Mouse (Mus musculus) kidney, postnatal 4 days (tissue): ENCODE measurements around the gene 5530401A14Rik.
A peak's percentile ranks its signal among the peaks of the same experiment; 100 is the strongest.

Experiments
- DNase-seq, 2 experiments: peaks; one replicate each; pipeline ENCODE4 v3.0.0; 2021; ENCODE audit warnings: mixed read lengths in 2 of 2

5530401A14Rik gene

DNA sequence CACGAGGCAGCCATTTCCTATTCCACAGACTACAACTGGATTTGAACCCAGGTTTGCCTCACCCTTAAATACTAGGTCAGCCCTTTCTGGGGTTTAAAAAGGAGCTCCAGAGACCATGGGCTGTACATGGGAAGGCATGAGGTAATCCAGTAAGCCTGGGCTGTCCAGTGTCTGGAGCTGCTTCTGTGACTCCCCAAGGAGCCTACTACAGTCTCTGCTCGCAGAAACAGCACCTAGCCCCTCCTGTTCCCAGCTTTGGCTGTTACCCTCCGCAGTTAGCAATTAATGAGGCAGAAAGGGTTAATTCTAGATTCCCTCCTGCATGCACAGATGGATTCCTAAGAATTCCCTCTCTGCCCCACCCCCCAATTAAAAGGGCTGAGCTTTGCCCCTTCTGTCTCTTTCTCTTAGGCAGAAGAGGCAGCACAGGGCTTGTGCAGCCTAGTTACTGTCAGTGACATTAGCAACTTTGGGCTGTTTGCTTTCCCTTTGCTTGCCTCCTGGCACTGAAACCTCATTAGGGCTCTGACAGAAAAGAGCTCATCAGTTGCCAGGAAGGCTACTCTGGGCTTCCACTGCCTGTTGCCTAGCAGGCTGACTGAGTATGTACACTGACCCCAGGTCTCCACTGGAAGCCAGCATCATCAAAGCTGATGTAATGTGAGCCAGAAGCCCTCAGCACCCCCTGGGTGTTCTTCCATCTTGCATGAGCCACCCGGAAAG lies at the start of gene 5530401A14Rik:
TSS of gene 5530401A14Rik (plus strand) at position 424 of the 723 bp plus-strand sequence.
- peak in 1 of 2 experiments; percentile 28 for DNase-seq

DNA sequence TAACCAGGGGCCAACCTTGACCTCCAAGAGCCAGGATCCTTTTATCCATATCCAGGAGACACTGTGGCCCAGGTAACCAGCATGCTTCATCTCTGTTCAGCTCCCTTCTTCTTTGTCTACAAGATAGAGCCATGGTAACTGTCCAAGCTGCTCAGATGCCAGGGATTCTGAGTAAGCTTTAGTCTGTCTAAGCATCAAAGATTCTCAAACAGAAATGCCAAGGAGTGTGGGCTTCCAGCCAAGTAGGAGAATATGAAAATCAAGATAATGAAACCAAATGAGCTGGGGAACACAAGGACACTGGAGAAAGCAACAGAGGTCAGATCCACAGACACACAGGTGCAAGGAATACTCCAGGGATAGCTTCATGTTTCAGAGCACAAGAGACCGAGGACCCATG lies 45.7 kb upstream of the 5530401A14Rik start:
- no peak for DNase-seq

DNA sequence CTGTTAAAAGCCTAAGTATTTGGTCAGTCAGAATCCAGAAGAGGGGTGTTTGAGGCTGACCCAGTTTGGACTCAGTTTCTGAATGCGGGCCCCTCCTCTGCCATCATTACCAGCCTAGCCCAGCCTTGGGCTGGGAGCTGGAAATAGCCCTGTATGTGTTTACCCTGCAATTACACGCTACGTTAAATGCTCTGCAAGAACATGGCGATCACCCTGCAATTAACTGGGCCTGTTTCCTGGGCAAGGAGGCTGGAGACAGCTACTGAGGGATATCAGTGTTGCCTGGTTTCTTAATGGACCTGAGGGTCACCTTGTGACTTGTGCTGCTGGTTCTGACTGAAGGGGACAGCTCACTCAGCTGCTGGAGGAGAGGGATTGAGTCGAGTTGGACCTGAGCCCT lies 43.9 kb upstream of the 5530401A14Rik start:
- DNase-seq = no peak

DNA sequence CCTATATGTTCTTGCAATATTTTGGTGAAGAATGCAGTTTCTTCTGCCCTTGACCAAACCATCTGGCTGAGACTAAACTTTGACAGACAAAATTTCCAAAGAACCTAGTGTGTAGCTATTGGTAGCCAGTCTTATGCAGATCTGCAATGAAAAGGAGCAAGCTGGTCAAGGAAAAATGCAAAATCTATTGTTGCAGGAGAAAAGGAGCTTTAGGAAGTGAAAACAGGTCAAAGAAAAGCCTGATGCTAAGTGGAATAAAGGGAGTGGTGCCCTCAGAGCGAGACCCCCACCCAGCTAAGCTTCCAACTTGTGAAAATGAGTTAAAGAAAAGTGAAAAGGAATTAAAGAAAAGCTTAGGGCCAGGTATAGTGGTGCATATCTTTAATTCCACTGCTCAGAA lies 28.1 kb upstream of the 5530401A14Rik start:
- no peak for DNase-seq

DNA sequence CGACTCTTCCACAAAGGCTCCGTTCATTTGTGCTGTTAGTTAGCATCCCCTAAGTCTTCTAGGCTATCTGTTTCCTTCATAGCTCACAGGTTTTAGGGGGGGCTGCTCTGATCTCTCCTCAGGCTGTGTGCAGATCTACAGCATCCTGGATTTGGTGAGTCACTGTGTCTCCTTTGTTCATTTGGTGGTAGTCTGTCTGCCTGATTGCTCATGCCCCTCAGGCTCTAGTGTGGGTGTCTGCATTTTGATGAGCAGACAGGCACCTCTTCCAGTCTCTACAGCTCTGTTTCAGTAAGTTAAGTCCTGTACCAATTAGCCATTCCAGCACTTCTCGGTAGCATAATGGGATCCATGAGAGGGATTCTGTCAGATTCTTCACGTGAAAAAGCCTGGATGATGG lies 22.0 kb upstream of the 5530401A14Rik start:
- DNase-seq = no peak

DNA sequence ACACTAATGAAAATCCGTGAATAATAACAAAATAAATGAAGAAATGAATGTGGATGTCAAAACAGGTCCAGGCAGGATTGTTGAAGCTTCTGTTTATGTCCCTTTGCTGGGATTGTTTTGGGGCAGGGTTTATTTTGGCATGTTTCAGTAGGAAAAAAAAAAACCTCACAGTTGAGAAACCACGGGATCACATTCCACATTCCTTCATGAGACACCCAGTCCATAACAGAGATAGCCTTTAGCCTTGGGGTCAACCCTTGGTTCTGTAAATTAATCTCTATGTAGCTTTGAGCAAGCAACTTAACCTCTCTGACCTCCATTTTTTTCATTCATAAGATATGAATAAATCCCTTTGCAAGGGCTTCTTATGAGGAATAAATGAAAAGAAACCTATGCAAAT lies 19.5 kb upstream of the 5530401A14Rik start:
- DNase-seq = no peak

DNA sequence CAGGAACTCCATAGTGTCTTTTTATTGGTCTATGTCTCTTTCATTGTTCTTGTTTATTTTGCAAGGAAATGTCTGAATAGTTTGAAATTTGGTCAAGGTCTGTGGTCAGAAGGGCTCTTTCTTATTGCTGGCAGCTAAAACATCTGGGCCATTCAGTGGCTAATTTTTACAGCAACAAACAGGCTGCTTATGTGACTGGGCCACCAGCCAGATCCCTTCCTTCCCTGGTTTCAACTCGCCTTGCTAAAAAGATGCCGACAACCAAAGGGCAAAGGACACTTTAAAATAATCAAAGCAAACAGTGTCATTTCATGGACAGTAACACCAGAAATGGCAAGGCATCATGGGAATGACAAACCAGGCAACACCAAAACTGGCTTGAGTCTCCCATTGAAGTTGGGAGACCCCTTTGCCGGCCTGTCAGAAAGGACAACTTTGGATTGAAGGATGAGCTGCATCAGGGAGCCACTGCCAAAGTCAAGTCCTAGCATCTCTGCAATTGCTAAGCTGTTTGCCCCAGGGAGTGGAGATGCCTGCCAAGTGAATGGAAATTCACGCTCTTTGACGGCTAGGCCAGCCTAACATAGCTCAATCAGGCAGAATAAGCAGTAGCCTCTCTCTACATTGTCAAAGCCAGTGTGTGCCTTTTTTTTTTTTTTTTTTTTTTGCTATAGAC lies 15.3 kb upstream of the 5530401A14Rik start:
- peak; percentile 17 to 26 for DNase-seq

DNA sequence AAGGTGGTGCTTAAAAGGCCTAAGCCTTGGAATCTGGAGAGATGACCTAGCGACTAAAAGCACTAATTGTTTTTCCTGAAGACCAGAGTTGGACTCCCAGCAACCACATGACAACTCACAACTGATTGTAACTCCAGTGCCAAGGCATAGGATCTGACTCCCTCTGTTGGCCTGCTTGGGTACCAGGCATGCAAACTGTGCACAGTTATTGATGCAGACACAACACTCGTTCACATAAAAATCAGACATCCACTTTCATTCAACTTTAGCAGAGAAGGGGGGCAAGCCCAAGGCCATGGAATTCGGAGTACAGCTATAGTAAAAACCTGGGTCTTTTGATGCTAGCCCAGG lies 14.8 kb upstream of the 5530401A14Rik start:
- DNase-seq = no peak

DNA sequence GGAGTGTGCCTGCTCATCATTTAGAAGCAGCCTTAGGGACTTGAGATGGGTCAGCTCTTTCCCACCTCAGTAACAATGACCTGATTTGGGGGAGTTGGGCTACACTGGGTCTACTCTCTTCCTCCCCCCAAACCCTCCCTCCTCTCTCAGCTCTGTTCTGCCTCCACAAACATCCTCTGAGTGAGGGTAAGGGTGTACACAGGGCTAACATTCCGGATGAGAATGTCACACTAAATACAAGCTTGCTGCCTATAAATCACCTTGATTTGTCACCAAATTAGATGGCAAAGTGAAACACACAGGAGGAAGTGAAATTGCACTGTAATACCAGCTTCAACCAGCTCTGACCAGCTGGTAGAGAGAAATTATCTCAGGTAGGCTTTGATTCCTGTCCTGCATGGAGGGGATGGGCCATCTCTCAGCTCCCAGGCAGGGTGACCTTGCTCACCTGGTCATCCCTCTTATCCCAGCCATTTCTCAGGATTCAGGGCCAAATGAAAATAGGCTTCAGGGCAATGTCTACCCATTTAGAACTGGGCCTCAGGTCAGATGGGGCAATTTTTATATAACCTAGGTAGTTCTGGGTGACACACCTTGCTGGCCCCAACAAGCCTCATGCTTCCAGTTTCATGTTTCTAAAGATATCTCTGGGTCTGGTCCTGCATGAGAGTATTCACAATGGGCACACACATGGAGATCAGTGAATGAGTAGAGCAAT lies 12.5 kb upstream of the 5530401A14Rik start:
- no peak for DNase-seq

DNA sequence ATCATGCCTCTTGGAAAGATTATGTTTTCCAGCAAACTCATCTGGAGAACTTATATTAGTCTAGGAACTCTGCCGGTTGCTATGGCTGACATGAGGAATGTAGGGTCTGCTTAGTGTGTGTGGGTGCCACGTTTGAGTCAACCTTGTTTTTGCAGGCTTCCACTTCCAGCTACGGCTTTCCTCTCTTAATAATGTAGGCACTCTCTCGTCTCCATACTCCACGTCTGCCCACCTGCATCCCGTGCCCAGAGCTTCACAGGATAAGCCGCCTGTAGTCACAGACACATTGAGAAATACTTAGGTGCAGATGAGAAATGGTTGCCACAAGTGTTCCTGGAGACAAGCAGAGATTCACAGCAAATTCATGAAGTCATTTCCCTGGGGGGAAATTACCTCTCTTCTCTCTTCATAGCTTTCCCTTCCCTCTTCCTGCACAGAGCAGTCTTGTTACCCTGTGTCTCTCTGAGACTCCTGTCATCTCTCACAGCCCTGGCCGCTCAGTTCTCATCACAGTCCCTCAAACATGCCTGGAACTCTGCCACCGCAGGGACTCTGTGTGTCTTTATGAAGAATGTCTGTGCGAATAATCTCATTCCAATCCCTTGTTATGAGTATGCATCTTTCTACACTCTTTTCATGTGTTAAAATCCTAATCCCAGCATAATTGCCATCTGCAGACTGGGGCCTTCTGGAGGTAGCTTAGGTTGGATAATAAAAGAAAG lies 5.3 kb downstream of the 5530401A14Rik start:
- DNase-seq = no peak

DNA sequence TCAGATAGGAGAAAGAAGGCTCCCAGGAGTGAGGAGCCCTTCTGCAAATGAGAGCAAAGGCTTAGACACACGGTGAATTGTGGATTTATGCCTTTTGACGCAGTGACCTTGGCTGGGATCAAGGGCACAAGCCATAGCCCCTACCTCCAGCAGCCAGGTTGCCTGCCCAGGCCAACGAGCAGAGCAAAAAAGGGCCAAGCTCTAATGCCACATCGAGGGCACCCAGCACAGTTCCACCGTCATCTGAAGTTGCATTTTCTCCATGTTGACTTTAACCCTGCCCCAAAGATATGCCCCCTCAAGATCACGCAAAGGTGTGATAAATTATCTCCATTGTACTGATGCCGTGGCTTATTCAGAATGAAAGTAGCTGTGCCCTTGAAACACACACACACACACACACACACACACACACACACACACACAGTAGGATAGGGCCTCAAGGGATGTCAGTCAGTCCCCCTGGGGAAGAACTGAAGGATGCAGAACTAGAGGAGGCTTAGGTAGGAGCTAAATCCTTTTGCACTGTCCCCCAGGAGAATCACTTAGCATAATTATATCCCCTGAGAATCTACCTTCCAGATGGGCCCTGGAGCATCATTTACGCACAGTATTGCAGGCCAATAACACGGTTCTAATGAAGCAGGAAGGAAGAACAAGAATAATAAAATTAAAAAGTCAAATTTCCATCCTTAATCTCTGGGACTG lies 11.2 kb downstream of the 5530401A14Rik start:
- DNase-seq = no peak

DNA sequence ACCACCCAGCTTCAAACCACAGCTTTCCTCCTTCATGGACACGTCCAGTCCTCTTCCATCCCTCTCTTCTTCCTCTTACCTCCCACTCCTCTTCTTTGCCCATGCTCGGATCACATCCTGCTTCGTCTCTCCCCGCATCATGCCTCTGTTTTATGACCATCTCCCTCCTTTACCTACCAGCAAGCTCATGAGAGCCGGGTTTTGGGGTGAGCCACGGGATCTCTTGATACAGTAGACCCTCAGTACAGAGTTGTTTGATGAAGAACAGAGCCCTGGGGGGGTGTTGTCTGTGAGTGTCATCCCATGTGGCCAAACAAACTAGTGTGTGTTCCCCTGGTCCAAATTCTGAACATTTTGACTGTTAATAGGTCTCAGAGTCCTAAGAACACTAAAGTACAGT lies 36.0 kb downstream of the 5530401A14Rik start:
- no peak for DNase-seq

DNA sequence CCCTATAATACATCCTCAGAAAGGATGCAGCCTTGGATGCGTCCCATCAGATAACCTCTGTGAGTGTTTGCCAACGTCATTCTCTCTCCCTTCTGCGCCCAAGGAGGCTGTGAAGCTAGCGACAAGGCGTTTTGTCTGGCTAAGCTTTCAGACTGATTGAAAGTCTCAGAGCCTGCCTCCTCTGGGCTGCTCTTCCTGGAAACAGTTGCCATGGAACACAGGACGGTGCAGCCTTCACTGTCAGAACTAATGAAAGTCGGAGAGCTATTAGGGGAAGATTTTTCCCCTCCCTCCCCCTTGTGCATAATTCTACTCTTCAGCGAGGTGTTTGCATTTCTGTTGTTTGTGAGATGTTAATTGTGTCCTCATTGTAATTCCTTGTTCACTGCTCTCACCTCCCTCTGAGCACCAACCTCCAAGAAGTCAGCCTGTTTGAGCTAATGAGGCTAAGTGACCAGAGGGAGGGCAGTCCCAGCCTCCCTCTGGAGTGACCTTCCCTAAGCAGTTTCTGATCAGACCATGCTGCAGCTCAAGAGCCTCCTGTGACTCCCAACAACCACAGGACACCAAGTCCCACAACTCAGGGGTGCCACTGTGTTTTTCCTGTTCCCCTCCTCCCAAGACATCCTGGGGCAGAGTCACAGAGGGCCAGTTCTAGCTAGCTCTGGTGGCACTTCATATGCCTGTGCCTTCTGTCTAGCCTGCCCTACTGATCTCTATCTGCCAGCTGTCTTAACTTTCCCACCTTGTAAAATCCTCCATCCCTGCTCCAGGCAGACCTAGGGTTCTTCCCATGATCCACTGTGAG lies 37.3 kb downstream of the 5530401A14Rik start:
- no peak for DNase-seq

DNA sequence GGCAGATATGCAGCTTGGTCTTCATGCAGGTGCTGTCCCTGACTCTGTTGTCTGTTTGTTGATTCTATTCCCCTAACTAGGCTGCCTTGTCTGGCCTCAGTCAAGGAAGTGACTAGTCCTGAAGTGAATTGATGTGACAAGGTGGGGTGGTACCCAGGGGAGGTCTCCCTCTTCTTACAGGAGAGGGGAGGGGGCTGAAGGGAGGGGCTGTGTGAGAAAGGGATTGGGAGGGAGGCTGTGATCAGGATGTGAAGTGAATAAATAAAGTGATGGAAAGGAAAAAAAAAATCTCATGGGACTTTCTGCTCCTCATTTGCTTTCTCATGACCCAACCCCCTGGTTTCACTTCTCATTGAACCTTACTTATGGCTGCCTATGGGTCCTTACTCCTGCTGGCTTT lies 41.8 kb downstream of the 5530401A14Rik start:
- DNase-seq = no peak

DNA sequence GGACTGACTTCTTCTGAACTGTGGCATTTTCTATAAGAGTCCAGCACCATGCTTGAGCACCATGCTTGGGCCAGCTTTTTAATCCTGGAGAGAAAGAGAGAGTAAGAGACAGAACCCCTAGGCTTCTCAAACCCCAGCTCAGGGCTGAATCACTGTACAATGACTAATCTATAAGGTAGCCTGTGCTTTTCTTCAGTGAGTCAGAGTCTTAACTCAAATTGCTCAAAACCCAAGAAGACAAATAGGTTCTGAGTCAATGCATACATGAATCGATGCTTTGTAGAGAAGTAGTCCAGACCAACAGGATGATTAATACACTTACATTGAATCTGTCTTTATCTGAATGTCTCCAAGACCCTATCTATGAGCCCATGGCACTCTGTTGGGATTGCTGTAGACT lies 48.3 kb downstream of the 5530401A14Rik start:
- no peak for DNase-seq

DNA sequence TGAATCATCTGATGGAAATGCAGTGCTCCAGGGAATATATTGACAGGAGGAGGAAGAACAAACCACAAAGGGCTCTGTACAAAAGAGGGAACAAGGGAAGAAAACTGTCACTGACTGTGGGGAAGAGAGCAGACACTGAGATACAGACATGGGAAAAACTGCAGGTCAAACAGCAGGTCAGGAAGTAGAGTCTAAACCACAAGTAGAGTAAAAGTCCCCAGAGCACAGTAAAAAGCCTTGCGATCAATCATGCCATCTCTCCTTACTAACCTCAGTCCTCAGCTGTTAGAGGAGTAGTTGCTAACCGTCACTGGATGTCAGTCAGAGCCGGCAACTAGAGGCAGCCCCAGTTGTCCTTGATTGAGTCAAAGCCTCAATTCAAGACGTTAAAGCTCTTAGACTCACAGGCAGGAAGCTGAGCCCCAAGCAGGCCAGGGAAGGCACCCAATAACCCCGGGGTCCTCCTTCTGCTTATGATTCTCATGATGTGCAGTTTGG lies 49.0 kb downstream of the 5530401A14Rik start:
- DNase-seq = no peak

DNA sequence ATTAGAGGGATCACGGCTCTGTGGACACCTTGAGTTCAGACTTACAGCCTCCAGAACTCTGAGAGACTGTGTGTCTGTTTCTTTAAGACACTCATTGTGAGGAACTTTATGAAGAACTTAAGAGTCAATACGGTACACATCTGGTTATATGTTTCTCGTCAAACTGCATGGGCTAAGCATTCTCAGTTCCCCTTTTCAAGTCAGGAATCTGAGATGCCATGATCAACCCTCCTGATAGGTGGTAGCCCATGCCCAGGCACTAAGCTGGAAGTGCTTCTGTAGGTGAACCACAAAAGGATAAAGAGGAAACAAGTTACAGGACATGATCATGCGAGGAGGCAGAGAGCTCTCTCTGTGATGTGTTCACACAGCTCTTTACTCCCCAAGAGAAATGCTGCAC lies 52.6 kb downstream of the 5530401A14Rik start:
- no peak for DNase-seq

DNA sequence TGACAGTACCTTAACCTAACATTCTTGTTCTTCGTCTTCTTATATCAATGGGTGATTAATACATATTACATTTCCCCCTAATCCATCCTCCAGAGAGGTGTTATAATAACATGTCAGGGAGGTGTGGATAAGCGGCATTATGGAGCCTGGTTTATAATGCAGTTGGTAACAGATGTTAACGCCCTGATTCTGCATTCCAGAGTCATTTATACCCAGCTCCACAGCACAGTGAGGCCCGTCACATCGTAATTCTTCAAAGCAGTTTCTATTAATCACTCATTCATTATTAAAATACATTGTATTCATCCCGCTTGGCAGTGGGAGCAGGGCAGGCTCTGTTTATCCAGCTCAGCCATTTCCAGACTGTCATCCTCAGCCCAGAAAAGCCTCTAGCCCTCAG lies 55.0 kb downstream of the 5530401A14Rik start:
- DNase-seq = no peak

DNA sequence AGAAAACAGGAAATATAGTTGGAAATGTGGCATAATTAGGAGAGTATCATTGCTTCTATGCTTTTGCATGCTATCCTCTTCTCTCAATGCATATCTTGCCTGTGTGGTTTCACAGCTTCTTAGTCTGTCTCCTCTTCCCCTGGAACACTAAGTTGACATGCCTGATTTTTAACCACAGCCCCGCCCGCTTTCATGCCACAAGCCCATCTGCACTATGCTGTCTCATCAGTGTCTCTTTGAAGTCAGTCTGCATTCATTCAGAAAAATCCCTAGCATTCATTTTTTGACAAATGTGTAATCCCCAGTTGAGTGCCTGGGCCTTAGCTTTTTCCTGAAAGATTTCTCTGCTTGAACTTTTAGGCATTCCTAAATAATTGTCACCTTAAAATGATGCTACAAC lies 62.6 kb downstream of the 5530401A14Rik start:
- DNase-seq = no peak

DNA sequence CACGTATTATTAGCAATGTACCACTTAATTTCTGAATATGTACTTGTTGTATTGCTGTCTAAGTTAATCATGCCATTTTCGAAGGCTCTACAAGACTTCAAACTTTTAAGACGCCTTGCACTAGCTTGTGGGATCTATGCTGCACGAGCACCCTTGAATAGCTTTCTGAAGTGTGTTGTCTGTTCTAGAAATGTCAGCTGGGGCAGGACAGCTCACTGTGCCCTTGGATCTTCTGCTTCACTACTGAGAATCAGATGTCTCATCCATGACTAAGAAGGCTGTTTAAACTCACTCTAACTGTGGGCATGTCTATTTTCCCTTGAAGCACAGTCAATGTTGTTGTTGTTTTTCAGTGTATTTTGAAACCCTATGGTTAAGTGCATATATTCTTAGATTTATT lies 63.2 kb downstream of the 5530401A14Rik start:
- no peak for DNase-seq

DNA sequence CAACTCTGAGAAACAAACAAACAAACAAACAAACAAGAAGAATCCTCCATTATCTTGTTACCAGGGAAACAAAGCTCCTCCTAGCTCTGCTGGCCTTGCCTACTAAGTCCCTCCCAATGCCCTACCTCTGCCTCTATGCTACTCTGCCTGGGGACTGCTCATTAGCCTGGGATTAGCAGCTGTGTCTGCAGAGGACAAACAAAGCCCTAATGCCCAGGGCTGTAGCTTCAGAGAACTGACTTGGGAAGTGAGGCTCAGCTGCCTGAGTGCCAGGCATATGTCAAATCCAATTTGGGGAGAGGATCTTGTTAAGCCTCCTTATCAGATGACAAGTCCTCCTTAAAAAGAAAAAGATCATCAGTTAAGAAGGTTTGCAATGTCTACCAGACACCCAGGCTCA lies 65.9 kb downstream of the 5530401A14Rik start:
- DNase-seq = no peak

DNA sequence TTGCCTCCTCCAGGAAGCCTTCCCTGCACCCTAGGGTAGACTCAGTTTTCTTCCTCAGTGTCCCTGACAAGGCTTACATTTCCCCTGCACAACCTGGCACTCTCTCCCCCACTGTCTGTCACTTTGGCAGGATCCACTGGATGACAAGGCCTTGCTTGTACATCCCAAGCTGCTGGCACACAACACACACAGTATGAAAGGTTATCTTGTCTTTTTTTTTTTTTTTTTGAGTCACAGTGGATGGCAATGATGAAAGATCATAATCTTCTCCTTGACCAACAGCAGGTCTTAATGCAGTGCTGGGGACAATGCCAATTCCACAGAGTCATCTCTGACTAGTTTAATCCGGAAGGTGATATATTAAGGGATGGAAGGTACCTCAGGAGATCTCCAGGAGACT lies 77.0 kb downstream of the 5530401A14Rik start:
- DNase-seq = no peak
